Mouse (Mus musculus): ENCODE data around the gene Lrrc27.

DNA sequence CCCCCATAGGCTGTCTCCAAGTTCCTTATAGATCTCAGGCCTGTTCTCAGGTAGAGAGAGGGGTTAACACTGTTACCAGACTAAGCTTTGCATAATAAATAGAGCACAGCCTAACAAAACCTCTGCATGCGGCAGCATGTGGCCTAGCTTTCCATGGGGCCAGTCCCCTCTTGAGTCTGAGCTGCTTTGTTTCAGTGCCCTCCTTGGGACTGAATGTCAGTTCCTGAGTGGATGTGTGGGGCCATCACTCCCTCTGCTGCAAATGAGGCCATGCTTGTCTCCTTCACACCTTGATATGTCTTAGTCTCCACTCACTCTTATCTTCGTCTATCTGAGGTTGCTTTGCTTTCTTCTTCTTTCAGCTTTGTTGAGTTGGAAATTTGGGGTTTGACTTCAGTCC lies 9.1 kb downstream of the Lrrc27 start:
- no peak for TF ChIP-seq CTCF (IDR thresholded peaks at IDR 0.05; ENCODE audit: control insufficient read depth, insufficient read depth, insufficient read length)
- no peak for TF ChIP-seq MAX (IDR thresholded peaks at IDR 0.05)
- TF ChIP-seq USF1 (IDR thresholded peaks at IDR 0.05; ENCODE audit: low read depth): no peak
- no peak for TF ChIP-seq CEBPB (IDR thresholded peaks at IDR 0.05; ENCODE audit: low read depth)
- no peak for TF ChIP-seq MYOD1 (IDR thresholded peaks at IDR 0.05; ENCODE audit: control insufficient read depth, insufficient read length, low read depth)
- TF ChIP-seq MYOG (IDR thresholded peaks at IDR 0.05; ENCODE audit: control insufficient read depth, extremely low read depth, insufficient read length): no peak
